ENCODE assay signal across 8 mouse cellular contexts in genomic region chr14:28506376-28506831, GRCm38 (mm10). TPM values are rescaled to one million over a fixed set of nuclear protein-coding genes. Genes with fewer than 3 reads are reported as not detected.
A peak's percentile ranks its signal among the peaks of the same experiment; 100 is the strongest.
DNase-seq lines count a peak whose midpoint lies in the region; ATAC-seq and TF ChIP-seq lines count a peak whose summit lies in the region.

No protein-coding gene starts in this region.

- no peaks in the 10 kb centered on the region for H3K79me3 ChIP-seq in C2C12 (ENCODE audit: low read depth)

- WGBS in forebrain, embryonic 13.5 days, result under 1% methylated on average over 29 of the region's 29 CpGs
- WGBS in limb, embryonic 12.5 days, result under 1% methylated on average over 29 of the region's 29 CpGs
- WGBS in midbrain, postnatal 0 days, result under 1% methylated on average over 29 of the region's 29 CpGs

- peak overlapping the region; percentile 6 for H3K4me3 ChIP-seq in C2C12 (ENCODE audit: insufficient read depth, poor library complexity, severe bottlenecking)
- H3K4me3 ChIP-seq in forebrain, embryonic 13.5 days, result peak overlapping the region; percentile 58
- peak overlapping the region; percentile 87 for H3K4me3 ChIP-seq in limb, embryonic 12.5 days (replicated peaks)
- peak overlapping the region; percentile 54 for H3K4me3 ChIP-seq in midbrain, postnatal 0 days (ENCODE audit: low read depth, low read length)

- DNase-seq in R1 (ENCODE audit: low read depth, low spot score), result peak; percentile 37
- peak; percentile 60 to 67 for DNase-seq in heart, postnatal 36 days
- peak; percentile 52 for DNase-seq in midbrain, postnatal 0 days (ENCODE audit: low spot score)

- no peak overlapping the region for H3ac ChIP-seq in C2C12 (ENCODE audit: control insufficient read depth, insufficient read length, low read depth)

- TF ChIP-seq CTCF in C2C12 (IDR thresholded peaks at IDR 0.05; ENCODE audit: control insufficient read depth, insufficient read depth, insufficient read length), result no peak
- no peak for TF ChIP-seq CTCF in midbrain, postnatal 0 days (IDR thresholded peaks at IDR 0.05)

- H3K9me3 ChIP-seq in forebrain, embryonic 13.5 days (replicated peaks), result no peaks in the 10 kb centered on the region
- no peaks in the 10 kb centered on the region for H3K9me3 ChIP-seq in limb, embryonic 12.5 days
- H3K9me3 ChIP-seq in midbrain, postnatal 0 days (ENCODE audit: low read length), result no peaks in the 10 kb centered on the region

- H3K4me2 ChIP-seq in forebrain, embryonic 13.5 days, result peak overlapping the region; percentile 89
- H3K4me2 ChIP-seq in limb, embryonic 12.5 days, result peak overlapping the region; percentile 91
- H3K4me2 ChIP-seq in midbrain, postnatal 0 days (ENCODE audit: low read depth, low read length, poor library complexity, severe bottlenecking), result peak overlapping the region; percentile 92

- peak overlapping the region; percentile 70 for H3K9ac ChIP-seq in forebrain, embryonic 13.5 days
- peak overlapping the region; percentile 99 for H3K9ac ChIP-seq in limb, embryonic 12.5 days (replicated peaks)
- H3K9ac ChIP-seq in midbrain, postnatal 0 days (replicated peaks; ENCODE audit: low read length, poor library complexity, severe bottlenecking), result no peak overlapping the region

- intact Hi-C loops in heart, postnatal 36 days (cut with DNase I), result loop anchor here (2.0 to 10.0 kb wide), 6 partner anchors 26 to 938 kb away; no protein-coding TSS in a partner anchor

- no peak for ATAC-seq in forebrain, embryonic 13.5 days
- peak; percentile 21 for ATAC-seq in limb, embryonic 12.5 days (ENCODE audit: insufficient number of reproducible peaks, insufficient read depth, low FRiP score, low TSS enrichment, low read depth)
- ATAC-seq in midbrain, postnatal 0 days (ENCODE audit: low FRiP score), result no peak
- no peak for ATAC-seq in megakaryocyte, adult 5-6 weeks (ENCODE audit: poor library complexity, severe bottlenecking)
- no peak for ATAC-seq in activated CD4-positive, CD25-positive, alpha-beta regulatory T cell, adult 4 months

- H3K79me2 ChIP-seq in C2C12 (ENCODE audit: control insufficient read depth, insufficient read depth), result no peaks in the 10 kb centered on the region

- peaks cover 28% of the 10 kb centered on the region for H3K27me3 ChIP-seq in C2C12 (ENCODE audit: control insufficient read depth, insufficient read depth, insufficient read length)
- peaks cover 88% of the 10 kb centered on the region for H3K27me3 ChIP-seq in forebrain, embryonic 13.5 days
- no peaks in the 10 kb centered on the region for H3K27me3 ChIP-seq in limb, embryonic 12.5 days
- peaks cover 33% of the 10 kb centered on the region for H3K27me3 ChIP-seq in midbrain, postnatal 0 days (ENCODE audit: insufficient read depth, low read length)

- H3K4me1 ChIP-seq in forebrain, embryonic 13.5 days, result peaks cover 58% of the 10 kb centered on the region
- peaks cover 34% of the 10 kb centered on the region for H3K4me1 ChIP-seq in limb, embryonic 12.5 days (replicated peaks)
- 0 out of 2 replicates have a peak, but pooled peaks cover 7% of the 10 kb centered on the region for H3K4me1 ChIP-seq in midbrain, postnatal 0 days (ENCODE audit: insufficient read depth, low read length)

- peak overlapping the region; percentile 68; the same call in 1 of the 2 replicates for H3K27ac ChIP-seq in forebrain, embryonic 13.5 days
- H3K27ac ChIP-seq in limb, embryonic 12.5 days, result peak overlapping the region; percentile 100
- no peak overlapping the region for H3K27ac ChIP-seq in midbrain, postnatal 0 days (ENCODE audit: low read depth, low read length)

- no peaks in the 10 kb centered on the region for H3K36me3 ChIP-seq in C2C12 (ENCODE audit: control insufficient read depth, insufficient read depth)
- H3K36me3 ChIP-seq in forebrain, embryonic 13.5 days (ENCODE audit: poor library complexity, severe bottlenecking), result no peaks in the 10 kb centered on the region
- peaks cover 24% of the 10 kb centered on the region for H3K36me3 ChIP-seq in limb, embryonic 12.5 days
- H3K36me3 ChIP-seq in midbrain, postnatal 0 days (ENCODE audit: insufficient read depth, low read length), result no peaks in the 10 kb centered on the region

TF ChIP-seq in C2C12, 6 proteins besides CTCF, POLR2A, EP300 and RAD21:
- TF ChIP-seq MAX (IDR thresholded peaks at IDR 0.05), result no peak
- TF ChIP-seq CEBPB (IDR thresholded peaks at IDR 0.05; ENCODE audit: low read depth), result no peak

RNA-seq across cellular contexts. Expression of gene Wnt5a, which starts 1.9 kb away (rescaled TPM):
- 0.11 TPM for polyA plus RNA-seq in C2C12 (2012; fragmentation: generic; extraction: Trizol)
- polyA plus RNA-seq in forebrain, embryonic 13.5 days (2015; fragmentation: Nextera tagmentation; extraction: Ambion mirVana), result 10.0 and 16.1 TPM in 2 replicates
- 10 to 100 TPM; 10.9 to 16.0 TPM for total RNA-seq in heart, postnatal 36 days (2021)
- polyA plus RNA-seq in limb, embryonic 12.5 days (2016; fragmentation: Nextera tagmentation; extraction: Ambion mirVana), result 189 and 199 TPM in 2 replicates
- total RNA-seq in midbrain, postnatal 0 days (2014; rRNA removed), result 14.7 and 15.9 TPM in 2 replicates
- 10.0 and 11.2 TPM in 2 replicates for polyA plus RNA-seq in midbrain, postnatal 0 days (2015; fragmentation: Nextera tagmentation; extraction: Ambion mirVana)
- total RNA-seq in megakaryocyte, adult 5-6 weeks (2015), result not detected in 2 replicates
- not detected in 2 replicates for total RNA-seq in megakaryocyte, adult 5-6 weeks (2017)
- not detected for polyA plus RNA-seq in activated CD4-positive, CD25-positive, alpha-beta regulatory T cell, adult 4 months (2017; shearing (Covaris generic))

Comparison
In these comparisons a context has a peak if more than half of its experiments do, and no peak if none do; other contexts are left out.
1. H3K4me3 ChIP-seq: peak in every context shown above with its lines; median percentile 87 in limb, embryonic 12.5 days; 58 in forebrain, embryonic 13.5 days; 54 in midbrain, postnatal 0 days; 6 in C2C12.
2. RNA of gene Wnt5a, which starts 1.9 kb away (polyA plus RNA-seq): 189 to 199 TPM in limb, embryonic 12.5 days; 10.0 to 11.2 TPM in midbrain, postnatal 0 days, 10.0 to 16.1 TPM in forebrain, embryonic 13.5 days, 0.11 TPM in C2C12 (single experiment) and not detected in activated CD4-positive, CD25-positive, alpha-beta regulatory T cell, adult 4 months; every median in the first group is over 10 times any median in the second.
3. Peak in every context shown above with its lines, with median percentiles within 50 percentile points of each other: DNase-seq and H3K4me2 ChIP-seq.